Mouse (Mus musculus) adrenal gland, adult 18-20 months (tissue): Measurements from ENCODE around the gene Sat2. TPM values are rescaled to one million over a fixed set of nuclear protein-coding genes. Genes with fewer than 3 reads are reported as not detected.
"Not testable (repeated sequence)": the region's sequence is repeated elsewhere in the genome, so short reads cannot be mapped to it uniquely, and the experiment has no call there.

Source experiments
- DNase-seq, 2 experiments: peaks; one replicate each; pipeline ENCODE4 v3.0.0; 2021 to 2022; ENCODE audit warnings: low spot score in 2 of 2
- total RNA-seq, 2 experiments: library from RNA; stranded (reverse); gene quantifications; 1 replicate in 1 of 2; 2 replicates in 1 of 2; pipeline ENCODE4 v1.2.3; 2021

Sat2 gene
- total RNA-seq, 2 experiments from 2014 or later = 5.9 to 6.5 TPM

DNA sequence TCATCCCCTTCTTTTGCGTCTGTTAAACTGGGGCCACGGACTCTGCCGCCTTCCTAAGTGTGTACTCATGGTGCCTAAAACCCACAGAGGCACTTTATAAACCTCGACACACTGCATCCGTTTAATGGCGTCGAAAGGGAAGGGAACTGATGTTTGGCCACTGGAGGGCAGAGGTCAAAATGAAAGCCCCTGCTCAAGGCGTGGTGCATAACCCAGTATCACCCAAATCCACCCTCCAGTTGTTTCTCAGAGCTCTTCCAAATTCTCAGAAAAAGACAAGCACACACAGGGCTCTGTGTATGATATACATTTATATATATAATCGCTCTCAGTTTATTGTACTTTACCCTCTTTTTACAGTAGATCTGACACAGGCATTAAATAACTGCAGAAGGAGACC, 22.4 kb upstream of the Sat2 start:
- DNase-seq = no peak

GRCm38 (mm10) chr11:69600098-69600497, 21.7 kb upstream of the Sat2 start:
- DNase-seq = no peak

- no peak for DNase-seq
These were observed 20.1 kb upstream of the Sat2 start for GRCm38 (mm10) chr11:69601768-69602167.

- no peak for DNase-seq
These were observed 18.3 kb upstream of the Sat2 start for GRCm38 (mm10) chr11:69603516-69603915.

DNA sequence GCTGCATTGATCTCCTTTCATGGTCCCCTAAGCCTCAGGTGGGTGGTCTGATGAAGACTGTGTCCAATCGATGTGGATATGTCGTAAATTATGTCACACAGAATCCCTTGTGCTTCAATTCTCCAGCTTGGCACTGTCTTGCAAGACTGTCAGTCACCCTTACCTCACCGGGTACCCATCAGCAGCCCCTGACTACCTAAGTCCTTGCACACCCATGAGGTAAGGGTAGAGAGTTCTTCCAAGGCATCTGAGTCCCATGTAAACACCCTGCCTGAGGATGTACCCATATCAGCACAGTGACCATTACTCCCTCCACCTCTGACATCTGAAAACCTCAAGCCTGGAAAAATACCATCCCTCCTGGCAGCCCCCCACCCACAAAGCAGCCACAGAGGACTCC, 17.5 kb upstream of the Sat2 start:
- no peak for DNase-seq

- peak; percentile 33 to 37 for DNase-seq
These were observed 16.8 kb upstream of the Sat2 start for GRCm38 (mm10) chr11:69604795-69605664.

GRCm38 (mm10) chr11:69605726-69606490, 15.9 kb upstream of the Sat2 start, which contains the start of gene Atp1b2:
TSS of gene Atp1b2 (minus strand) at chr11:69605942.
- DNase-seq = peak; percentile 61 to 67

- DNase-seq = no peak
These were observed 15.4 kb upstream of the Sat2 start for GRCm38 (mm10) chr11:69606491-69606795.

- no peak for DNase-seq
These were observed 15.0 kb upstream of the Sat2 start for GRCm38 (mm10) chr11:69606832-69607231.

GRCm38 (mm10) chr11:69608525-69608924, 13.3 kb upstream of the Sat2 start:
- no peak for DNase-seq

DNA sequence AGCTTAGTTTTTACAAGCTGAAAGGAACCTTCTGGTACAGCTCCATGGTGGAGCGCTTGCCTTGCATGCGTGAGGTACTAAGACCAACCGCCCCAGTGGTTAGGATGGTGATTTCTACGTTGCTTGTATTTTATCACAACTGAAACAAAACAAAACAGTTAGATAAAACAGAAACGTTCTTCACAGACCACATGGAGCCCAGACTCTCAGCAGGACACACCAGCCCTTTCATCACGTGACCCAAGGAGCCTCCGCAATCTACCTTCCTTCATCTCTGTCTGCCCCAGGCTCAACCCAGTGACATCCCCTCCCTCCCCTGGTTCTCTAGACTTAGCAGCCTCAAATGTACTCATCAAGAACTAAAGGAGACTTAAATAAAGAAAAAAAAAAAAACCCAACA, 12.4 kb upstream of the Sat2 start:
- no peak for DNase-seq

DNA sequence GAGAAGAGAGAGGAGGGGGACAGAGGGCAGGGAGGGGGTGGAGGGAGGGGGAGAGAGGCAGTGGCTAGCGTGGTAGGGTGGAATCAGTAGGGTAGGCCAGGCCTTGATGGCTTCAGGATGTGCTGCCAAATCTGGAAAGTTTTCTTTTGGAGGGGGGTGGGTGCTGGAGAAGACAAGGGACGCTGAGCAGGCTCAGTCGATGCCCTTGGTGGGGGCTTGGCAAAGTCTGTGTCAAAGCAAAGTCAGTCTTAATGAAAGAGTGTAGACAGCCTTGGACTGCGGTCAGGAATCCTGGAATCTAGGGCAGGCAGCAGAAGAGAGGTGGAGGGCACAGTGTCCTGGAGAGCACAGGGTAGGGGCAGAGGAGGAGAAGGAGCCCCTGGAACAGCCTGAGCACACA, 10.9 kb upstream of the Sat2 start:
- no peak for DNase-seq

DNA sequence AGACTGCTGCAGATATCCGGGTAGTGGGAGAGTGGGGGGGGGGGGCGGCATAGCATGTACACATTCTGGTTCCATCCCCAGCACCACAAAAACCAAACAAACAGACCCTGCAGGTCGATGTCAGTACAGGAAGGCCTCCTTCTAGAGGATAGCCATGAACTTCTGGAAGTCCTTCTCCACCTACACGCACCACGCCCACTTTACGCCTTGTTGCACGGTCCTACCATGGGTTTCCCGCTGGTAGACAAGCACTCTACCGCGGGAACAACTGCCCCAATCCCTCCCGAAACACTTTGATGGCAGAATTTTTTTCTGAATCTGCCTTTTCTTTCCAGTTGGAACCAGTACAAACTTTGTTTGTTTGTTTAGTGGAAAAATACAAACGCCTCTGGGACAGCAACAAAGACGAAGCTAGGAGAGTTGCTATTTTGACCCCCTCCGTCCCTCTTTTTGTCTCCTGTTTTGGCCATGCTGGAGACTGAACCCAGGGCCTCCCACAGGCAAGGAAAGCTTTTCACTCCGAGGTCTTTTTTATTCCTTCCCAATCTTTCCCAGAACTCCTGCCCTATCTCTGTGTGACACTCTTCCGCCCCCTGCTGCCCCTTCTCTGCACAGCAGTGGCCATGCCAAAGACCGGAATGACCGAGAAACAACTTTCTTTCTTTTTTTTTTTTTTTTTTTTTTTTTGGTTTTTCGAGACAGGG, 8.1 kb upstream of the Sat2 start:
- DNase-seq = peak; percentile 82 to 93

- not testable (repeated sequence) for DNase-seq
These were observed 7.6 kb upstream of the Sat2 start for GRCm38 (mm10) chr11:69614257-69614588.

- DNase-seq = no peak
These were observed 5.0 kb upstream of the Sat2 start for GRCm38 (mm10) chr11:69616781-69617180.

DNA sequence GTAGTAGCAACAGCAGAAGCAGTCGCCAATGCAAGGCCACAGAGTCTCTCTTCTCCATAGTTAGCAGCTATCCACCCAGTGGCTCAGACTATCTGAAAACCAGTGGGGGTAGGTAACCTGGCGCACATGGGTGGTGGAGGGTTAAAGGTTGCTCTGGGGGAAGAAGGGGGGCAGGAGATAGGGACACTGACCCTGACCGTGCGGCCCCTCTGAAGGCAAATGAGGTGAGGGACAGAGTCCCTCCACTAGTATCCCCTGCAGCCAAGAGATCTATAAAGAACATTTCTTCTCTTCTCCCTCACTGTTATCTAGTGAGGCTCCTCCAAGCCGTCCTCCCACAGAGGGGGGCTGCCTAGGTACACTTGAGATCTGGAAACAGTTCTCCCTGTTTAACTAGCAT, 4.0 kb upstream of the Sat2 start, which contains the start of gene Shbg:
Shbg (minus strand) TSS at position 101 of the 400 bp plus-strand sequence.
- no peak for DNase-seq

DNA sequence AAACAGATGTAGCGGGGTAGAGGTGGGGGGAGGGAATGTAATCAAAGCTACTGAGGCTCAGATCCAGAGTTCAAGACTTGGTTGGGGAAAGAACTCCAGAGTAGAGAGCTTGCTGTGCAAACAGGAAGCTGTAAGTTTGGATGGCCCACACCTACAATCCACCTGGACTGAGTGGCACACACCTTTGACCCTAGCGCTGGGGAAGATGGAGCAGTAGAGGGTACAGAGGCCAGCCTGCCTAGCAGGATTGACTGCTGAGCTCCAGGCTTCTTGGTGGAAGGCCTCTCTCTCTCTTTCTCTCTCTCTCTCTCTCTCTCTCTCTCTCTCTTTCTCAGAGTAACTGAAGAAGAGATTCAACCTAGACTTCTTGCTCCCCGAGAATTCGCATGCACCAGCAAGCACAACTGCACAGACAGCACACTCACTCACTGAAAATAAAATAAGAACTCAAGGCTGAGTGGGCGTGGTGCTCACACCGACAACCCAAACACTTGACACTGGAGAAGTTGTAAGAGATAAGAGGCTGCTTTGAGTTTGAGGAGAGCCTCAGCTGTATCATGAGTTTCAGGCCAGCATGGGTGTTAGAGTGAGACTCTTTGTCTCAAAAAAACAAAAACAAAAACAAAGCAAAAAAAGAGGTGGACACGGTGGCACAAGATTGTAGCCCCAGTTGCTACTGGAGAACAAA, 1.3 kb upstream of the Sat2 start:
- no peak for DNase-seq

- DNase-seq = no peak
These were observed 582 bp downstream of the Sat2 start for GRCm38 (mm10) chr11:69622406-69622805.

- DNase-seq = no peak
These were observed 1.2 kb downstream of the Sat2 start for GRCm38 (mm10) chr11:69623006-69623405.

- DNase-seq = not testable (repeated sequence)
These were observed 2.5 kb downstream of the Sat2 start for GRCm38 (mm10) chr11:69624339-69624738.

GRCm38 (mm10) chr11:69628286-69628685, 6.5 kb downstream of the Sat2 start:
- DNase-seq = peak; percentile 82 to 83
